Mouse (Mus musculus) stomach, postnatal 0 days (tissue): ENCODE results near the gene Ppara. TPM values are rescaled to one million over a fixed set of nuclear protein-coding genes. Genes with fewer than 3 reads are reported as not detected.

Source experiments
- ATAC-seq: fragments of 200-750 bp; cut with Nextera tagmentation; 2 replicates; pipeline ENCODE4 v1.8.0; 2017; ENCODE audit not compliant: low FRiP score, low TSS enrichment
- DNase-seq: peaks from one replicate; pipeline ENCODE4 v3.0.0-alpha.2; 2016; ENCODE audit warnings: low spot score
- H3K27ac ChIP-seq: fragments of 300-500 bp; sonication (generic); replicated peaks from 2 replicates; pipeline ENCODE4 v1.5.1; 2014; ENCODE audit warnings: mild to moderate bottlenecking, control low read depth
- H3K27me3 ChIP-seq: fragments of 300-500 bp; sonication (generic); 2 replicates; pipeline ENCODE4 v1.6.1; 2014; ENCODE audit warnings: low read length; ENCODE audit not compliant: control insufficient read depth, insufficient read depth
- H3K36me3 ChIP-seq: fragments of 300-500 bp; sonication (generic); 2 replicates; pipeline ENCODE4 v1.6.1; 2014; ENCODE audit warnings: low read length, mixed read lengths; ENCODE audit not compliant: control insufficient read depth, insufficient read depth
- H3K4me1 ChIP-seq: fragments of 300-500 bp; sonication (generic); replicated peaks from 2 replicates; pipeline ENCODE4 v1.6.1; 2014; ENCODE audit warnings: antibody characterized with exemption; ENCODE audit not compliant: control insufficient read depth, insufficient read depth
- H3K4me2 ChIP-seq: fragments of 300-500 bp; sonication (generic); replicated peaks from 2 replicates; pipeline ENCODE4 v1.6.1; 2014; ENCODE audit warnings: low read depth, mild to moderate bottlenecking, control low read depth, moderate library complexity
- H3K4me3 ChIP-seq: fragments of 300-500 bp; sonication (generic); 2 replicates; pipeline ENCODE4 v1.5.1; 2014; ENCODE audit warnings: low read depth, low read length, control low read depth
- H3K9ac ChIP-seq: fragments of 300-500 bp; sonication (generic); 2 replicates; pipeline ENCODE4 v1.6.1; 2014; ENCODE audit warnings: mild to moderate bottlenecking, low read length, control low read depth, mixed read lengths
- H3K9me3 ChIP-seq: fragments of 300-500 bp; sonication (generic); 2 replicates; pipeline ENCODE4 v1.6.1; 2016; ENCODE audit warnings: low read length; ENCODE audit not compliant: control insufficient read depth
- CTCF ChIP-seq: IDR thresholded peaks from 2 replicates; pipeline ENCODE4 v1.5.1; 2016; ENCODE audit warnings: antibody characterized with exemption, low read depth, mild to moderate bottlenecking, moderate library complexity
- EP300 ChIP-seq: optimal IDR thresholded peaks from 2 replicates; pipeline ENCODE3; 2016; ENCODE audit warnings: antibody characterized with exemption
- WGBS: fragments of 180-500 bp; shearing (Covaris S2); extraction: QIAGEN DNeasy Blood & Tissue Kit; methylation state at CpG from one replicate; pipeline ENCODE4 v1.1.7; 2014; 5-methylcytosine and 5-hydroxymethylcytosine counted together
- polyA plus RNA-seq: library from polyadenylated mRNA; unstranded; fragments of >200 nt; fragmentation: Nextera tagmentation; extraction: Ambion mirVana; gene quantifications from 2 replicates; pipeline ENCODE4 v1.2.1, GENCODE M21; 2015

Ppara gene
- polyA plus RNA-seq, 1 experiment from 2014 or later = 16.8 TPM

DNA sequence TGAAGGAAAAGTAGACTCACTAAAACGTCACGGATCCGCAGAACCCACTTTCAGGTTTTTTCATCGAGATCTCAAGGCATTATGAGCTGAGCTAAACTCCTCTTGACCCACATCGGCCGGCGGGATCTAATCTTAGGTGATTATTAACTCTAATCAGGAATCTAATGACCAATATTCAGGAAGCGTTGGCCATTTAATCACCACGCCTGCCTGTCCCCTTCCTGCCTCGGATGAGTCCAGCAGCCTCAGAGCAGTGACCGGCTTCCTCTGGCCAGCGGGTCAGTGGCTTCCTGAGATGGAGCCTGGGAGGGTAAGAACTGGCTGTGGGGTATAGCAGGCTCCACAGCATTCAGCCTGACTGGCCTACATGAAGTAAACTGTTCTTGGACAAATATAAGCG lies 11.9 kb downstream of the Ppara start:
- TF ChIP-seq EP300 (no peak), CTCF (no peak)
- no peaks in the 10 kb centered on the region for H3K27me3 ChIP-seq
- ATAC-seq (no peak), DNase-seq (no peak)
- no peak overlapping the region for H3K4me2 ChIP-seq
- H3K4me1 ChIP-seq = no peaks in the 10 kb centered on the region
- H3K9ac ChIP-seq = no peak overlapping the region
- H3K4me3 ChIP-seq = no peak overlapping the region
- H3K27ac ChIP-seq = no peak overlapping the region
- 74% methylated on average over 13 of the region's 13 CpGs for WGBS
- no peaks in the 10 kb centered on the region for H3K36me3 ChIP-seq
- no peaks in the 10 kb centered on the region for H3K9me3 ChIP-seq

DNA sequence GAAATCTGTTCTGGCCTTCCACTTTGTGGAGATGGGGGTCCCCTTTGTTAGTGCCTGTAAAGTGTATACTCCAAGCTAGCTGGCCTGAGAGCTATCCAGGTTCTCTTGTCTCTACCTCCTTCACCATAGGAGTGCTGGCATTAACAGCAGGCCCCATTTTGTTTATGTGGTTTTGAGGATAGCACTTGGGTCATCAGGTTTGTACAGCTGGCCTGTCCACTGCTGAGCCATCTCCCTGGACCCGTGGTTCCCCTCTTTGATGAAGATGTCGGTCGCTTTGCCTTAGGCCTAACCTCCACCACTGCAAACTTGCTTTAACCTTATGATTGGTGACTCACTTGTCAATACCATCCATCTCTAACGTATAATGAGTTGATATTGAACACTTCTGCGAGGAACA lies 13.2 kb downstream of the Ppara start:
- Histone ChIP-seq H3K27me3 (no peaks in the 10 kb centered on the region), H3K9me3 (no peaks in the 10 kb centered on the region), H3K9ac (no peak overlapping the region), H3K4me1 (no peaks in the 10 kb centered on the region), H3K36me3 (no peaks in the 10 kb centered on the region), H3K27ac (no peak overlapping the region), H3K4me3 (no peak overlapping the region), H3K4me2 (no peak overlapping the region)
- ATAC-seq (no peak), DNase-seq (no peak)
- 87% methylated on average over 5 of the region's 5 CpGs for WGBS
- TF ChIP-seq EP300 (no peak), CTCF (no peak)

DNA sequence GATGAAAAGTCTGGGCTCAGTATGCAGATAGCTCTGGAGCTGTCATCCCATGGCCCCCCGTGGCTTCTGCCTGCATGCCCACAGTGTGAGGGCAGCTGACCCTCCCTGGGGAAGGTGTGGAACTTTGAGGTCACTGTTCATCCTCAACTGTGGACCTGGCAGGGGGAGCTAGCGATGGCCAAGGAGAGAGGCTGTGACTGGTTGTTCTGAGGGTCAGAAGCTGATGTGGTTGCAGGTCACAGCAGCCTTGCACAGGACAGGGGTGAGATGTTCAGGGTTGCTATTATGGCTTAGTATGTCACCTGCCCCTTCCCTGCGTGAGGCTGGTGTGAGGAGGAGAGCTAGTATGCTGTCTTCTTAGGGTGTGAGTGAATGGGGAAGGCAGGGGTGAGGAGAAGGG lies 13.7 kb downstream of the Ppara start:
- no peak for TF ChIP-seq CTCF
- TF ChIP-seq EP300 = no peak
- H3K27ac ChIP-seq = no peak overlapping the region
- no peaks in the 10 kb centered on the region for H3K4me1 ChIP-seq
- ATAC-seq = no peak
- no peak overlapping the region for H3K4me2 ChIP-seq
- no peak for DNase-seq
- H3K4me3 ChIP-seq = no peak overlapping the region
- H3K36me3 ChIP-seq = no peaks in the 10 kb centered on the region
- no peak overlapping the region for H3K9ac ChIP-seq
- H3K9me3 ChIP-seq = no peaks in the 10 kb centered on the region
- WGBS = 79% methylated on average over 3 of the region's 3 CpGs
- no peaks in the 10 kb centered on the region for H3K27me3 ChIP-seq

DNA sequence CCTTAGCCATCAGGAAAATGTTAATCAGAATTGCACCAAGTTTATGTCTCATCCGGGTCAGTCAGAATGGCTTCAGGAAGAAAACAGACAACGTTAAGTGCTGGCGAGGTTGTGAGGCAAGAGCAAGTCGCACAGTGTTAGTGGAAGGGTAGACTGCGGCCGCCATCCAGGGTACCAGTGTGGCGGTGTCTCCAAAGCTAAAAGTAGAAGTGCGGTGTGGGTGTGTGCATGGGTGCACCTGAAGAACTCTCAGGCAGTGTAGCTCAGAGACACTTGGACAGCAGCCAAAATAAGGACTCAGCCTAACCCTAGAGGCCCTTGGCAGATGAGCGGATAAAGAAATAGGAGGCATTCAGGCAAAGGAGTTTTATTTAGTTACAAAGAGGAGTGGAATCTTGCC lies 14.4 kb downstream of the Ppara start:
- Histone ChIP-seq H3K36me3 (no peaks in the 10 kb centered on the region), H3K27ac (no peak overlapping the region), H3K9me3 (no peaks in the 10 kb centered on the region), H3K4me2 (no peak overlapping the region), H3K4me3 (no peak overlapping the region), H3K27me3 (no peaks in the 10 kb centered on the region), H3K4me1 (no peaks in the 10 kb centered on the region), H3K9ac (no peak overlapping the region)
- ATAC-seq (no peak), DNase-seq (no peak)
- 89% methylated on average over 9 of the region's 9 CpGs for WGBS
- TF ChIP-seq CTCF = no peak
- TF ChIP-seq EP300 = no peak

DNA sequence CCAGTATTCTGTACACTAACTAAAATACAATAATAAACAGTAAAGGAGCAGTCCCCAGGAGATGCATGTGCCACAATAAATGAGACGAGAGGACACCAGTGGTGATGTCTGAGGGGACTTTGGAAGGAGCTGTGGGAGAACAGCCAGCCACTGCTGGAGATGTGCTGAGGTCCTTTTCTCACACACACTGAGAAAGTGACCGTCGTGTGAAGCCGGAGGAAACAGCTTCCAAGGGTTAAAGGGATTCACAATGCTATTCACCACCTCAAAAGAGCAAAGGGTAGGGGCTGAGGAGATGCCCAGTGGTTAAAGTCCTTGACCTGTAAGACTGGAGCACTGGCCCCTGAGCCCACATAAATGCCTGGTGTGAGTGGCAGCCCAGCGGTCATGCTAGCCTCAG lies 15.3 kb downstream of the Ppara start:
- Histone ChIP-seq H3K9me3 (no peaks in the 10 kb centered on the region), H3K36me3 (no peaks in the 10 kb centered on the region), H3K9ac (no peak overlapping the region), H3K4me3 (no peak overlapping the region), H3K4me2 (no peak overlapping the region), H3K4me1 (no peaks in the 10 kb centered on the region), H3K27me3 (no peaks in the 10 kb centered on the region), H3K27ac (no peak overlapping the region)
- TF ChIP-seq EP300 (no peak), CTCF (no peak)
- no peak for DNase-seq
- ATAC-seq = no peak
- 92% methylated on average over 5 of the region's 5 CpGs for WGBS

DNA sequence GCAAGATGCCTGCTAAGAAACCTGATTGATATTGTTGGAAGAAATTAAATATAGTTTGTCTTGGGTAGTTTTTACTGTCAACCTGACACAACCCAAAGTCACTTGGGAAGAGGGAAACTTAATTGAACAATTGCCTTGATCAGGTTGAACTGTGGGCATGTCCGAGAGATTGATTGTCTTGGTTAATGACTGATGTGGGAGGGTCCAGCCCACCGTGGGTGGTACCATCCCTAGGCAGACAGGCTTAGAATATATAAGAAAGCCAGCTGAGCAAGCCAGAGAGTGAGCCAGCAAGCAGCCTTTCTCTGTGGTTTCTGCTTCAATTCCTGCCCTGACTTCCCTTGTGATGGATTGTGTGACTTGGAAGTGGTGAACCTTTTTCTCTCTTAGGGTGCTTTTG lies 17.9 kb downstream of the Ppara start:
- Histone ChIP-seq H3K4me1 (no peaks in the 10 kb centered on the region), H3K4me2 (no peak overlapping the region), H3K4me3 (no peak overlapping the region), H3K9ac (no peak overlapping the region), H3K36me3 (no peaks in the 10 kb centered on the region), H3K27me3 (no peaks in the 10 kb centered on the region), H3K27ac (no peak overlapping the region), H3K9me3 (no peaks in the 10 kb centered on the region)
- ATAC-seq = no peak
- WGBS = 61% methylated on average over 2 of the region's 2 CpGs
- TF ChIP-seq CTCF (no peak), EP300 (no peak)
- no peak for DNase-seq
